Mouse (Mus musculus) bone marrow, adult 2 months (tissue): ENCODE results near the gene Ror1.

Source experiments
- CTCF ChIP-seq: fragments of 200-500 bp; IDR thresholded peaks from 2 replicates; pipeline ENCODE4 v1.5.1; 2011; ENCODE audit warnings: low read length, control low read depth; ENCODE audit not compliant: control insufficient read depth, insufficient read depth
- POLR2A ChIP-seq: fragments of 200-500 bp; IDR thresholded peaks from 2 replicates; pipeline ENCODE4 v1.6.1; 2011; ENCODE audit warnings: low read depth, mild to moderate bottlenecking, control low read depth, low read length, borderline replicate concordance; ENCODE audit not compliant: control insufficient read depth

GRCm38 (mm10) chr4:100131488-100131887, 35.9 kb downstream of the Ror1 start:
- no peak for TF ChIP-seq CTCF
- no peak for TF ChIP-seq POLR2A
